Mouse (Mus musculus) hindbrain, postnatal 0 days (tissue): ENCODE results near the gene Tbc1d22a. TPM values are rescaled to one million over a fixed set of nuclear protein-coding genes. Genes with fewer than 3 reads are reported as not detected.

Experiments used
- ATAC-seq: fragments of 200-750 bp; cut with Nextera tagmentation; 2 replicates; pipeline ENCODE4 v1.8.0; 2017; ENCODE audit warnings: mild to moderate bottlenecking, moderate TSS enrichment, moderate library complexity
- DNase-seq: peaks from one replicate; pipeline ENCODE4 v3.0.0-alpha.2; 2015; ENCODE audit warnings: low spot score
- H3K27ac ChIP-seq: fragments of 300-500 bp; sonication (generic); 2 replicates; pipeline ENCODE4 v1.5.1; 2014; ENCODE audit warnings: mild to moderate bottlenecking
- H3K27me3 ChIP-seq: fragments of 300-500 bp; sonication (generic); 2 replicates; pipeline ENCODE4 v1.6.1; 2014; ENCODE audit warnings: low read length, mixed read lengths; ENCODE audit not compliant: insufficient read depth
- H3K36me3 ChIP-seq: fragments of 300-500 bp; sonication (generic); 2 replicates; pipeline ENCODE4 v1.6.1; 2014; ENCODE audit warnings: low read length, mixed read lengths; ENCODE audit not compliant: insufficient read depth
- H3K4me1 ChIP-seq: fragments of 300-500 bp; sonication (generic); 2 replicates; pipeline ENCODE4 v1.6.1; 2014; ENCODE audit warnings: antibody characterized with exemption, low read length, mixed read lengths; ENCODE audit not compliant: insufficient read depth
- H3K4me2 ChIP-seq: fragments of 300-500 bp; sonication (generic); 2 replicates; pipeline ENCODE4 v1.6.1; 2014; ENCODE audit warnings: low read depth, mild to moderate bottlenecking, low read length, moderate library complexity, mixed read lengths
- H3K4me3 ChIP-seq: fragments of 300-500 bp; sonication (generic); 2 replicates; pipeline ENCODE4 v1.5.1; 2014; ENCODE audit warnings: low read length
- H3K9ac ChIP-seq: fragments of 300-500 bp; sonication (generic); replicated peaks from 2 replicates; pipeline ENCODE4 v1.6.1; 2014; ENCODE audit warnings: mild to moderate bottlenecking, low read length, moderate library complexity, mixed read lengths
- H3K9me3 ChIP-seq: fragments of 300-500 bp; sonication (generic); 2 replicates; pipeline ENCODE4 v1.6.1; 2016; ENCODE audit warnings: low read length, mixed read lengths
- CTCF ChIP-seq: IDR thresholded peaks from 2 replicates; pipeline ENCODE4 v1.5.1; 2016; ENCODE audit warnings: antibody characterized with exemption, control low read depth, low read depth
- WGBS: fragments of 180-500 bp; shearing (Covaris S2); extraction: QIAGEN DNeasy Blood & Tissue Kit; methylation state at CpG from one replicate; pipeline ENCODE4 v1.1.7; 2014; 5-methylcytosine and 5-hydroxymethylcytosine counted together
- polyA plus RNA-seq: library from polyadenylated mRNA; unstranded; fragments of >200 nt; fragmentation: Nextera tagmentation; extraction: Ambion mirVana; gene quantifications from 2 replicates; pipeline ENCODE4 v1.2.1, GENCODE M21; 2015
- total RNA-seq: library from RNA; depleted of rRNA; stranded (reverse); fragments of >200 nt; gene quantifications from 2 replicates; pipeline ENCODE4 v1.2.3, GENCODE M21; 2014; rRNA removed

Tbc1d22a gene
- total and polyA plus RNA-seq, 2 experiments from 2014 or later, result 13.6 to 26.2 TPM

GRCm38 (mm10) chr15:86542371-86542770 is 328.1 kb downstream of the Tbc1d22a start:
- Histone ChIP-seq H3K9ac (no peak overlapping the region), H3K9me3 (peaks cover 3% of the 10 kb centered on the region; the same call in 1 of the 2 replicates), H3K4me3 (no peak overlapping the region), H3K4me2 (no peak overlapping the region), H3K27ac (no peak overlapping the region), H3K27me3 (no peaks in the 10 kb centered on the region), H3K4me1 (no peaks in the 10 kb centered on the region), H3K36me3 (no peaks in the 10 kb centered on the region)
- no peak for ATAC-seq
- 55% methylated on average over 3 of the region's 3 CpGs for WGBS
- peak; percentile 34 for DNase-seq
- TF ChIP-seq CTCF, result no peak

- H3K27me3 ChIP-seq, result no peaks in the 10 kb centered on the region
- H3K4me1 ChIP-seq, result no peaks in the 10 kb centered on the region
- ATAC-seq, result no peak
- no peaks in the 10 kb centered on the region for H3K36me3 ChIP-seq
- H3K9ac ChIP-seq, result no peak overlapping the region
- no peak for DNase-seq
- H3K4me2 ChIP-seq, result no peak overlapping the region
- no peaks in the 10 kb centered on the region for H3K9me3 ChIP-seq
- WGBS, result 97% methylated on average over 1 of the region's 1 CpGs
- no peak overlapping the region for H3K4me3 ChIP-seq
- no peak overlapping the region for H3K27ac ChIP-seq
- TF ChIP-seq CTCF, result no peak
Observed at GRCm38 (mm10) chr15:86544122-86544795, 330.0 kb downstream of the Tbc1d22a start.

Other genes with a start within 250 kb of the Tbc1d22a start
- gene Celsr1, start 180.7 kb upstream of the Tbc1d22a start, total RNA-seq, result 16.4 and 19.4 TPM in 2 replicates
- 0.98 and 0.99 TPM in 2 replicates for gene Celsr1, start 180.7 kb upstream of the Tbc1d22a start, polyA plus RNA-seq
- 36.2 and 40.9 TPM in 2 replicates for gene Gramd4, start 156.8 kb upstream of the Tbc1d22a start, total RNA-seq
- gene Gramd4, start 156.8 kb upstream of the Tbc1d22a start, polyA plus RNA-seq, result 18.6 and 19.0 TPM in 2 replicates
- gene Cerk, start 28.3 kb upstream of the Tbc1d22a start, total RNA-seq, result 46.3 and 52.1 TPM in 2 replicates
- gene Cerk, start 28.3 kb upstream of the Tbc1d22a start, polyA plus RNA-seq, result 23.4 and 23.6 TPM in 2 replicates